In genomic region chr9:32515894-32516686, GRCm38 (mm10) we compare ENCODE assay signal across 9 mouse cellular contexts. TPM values are rescaled to one million over a fixed set of nuclear protein-coding genes. Genes with fewer than 3 reads are reported as not detected.
A peak's percentile ranks its signal among the peaks of the same experiment; 100 is the strongest.
DNase-seq lines count a peak whose midpoint lies in the region; ATAC-seq and TF ChIP-seq lines count a peak whose summit lies in the region.
"Had no signal": no experiment of that assay in that cellular context is flagged by ENCODE, and none has a peak within 500 bp of the region (broad histone marks: within the 10 kb centered on the region; RNA-seq: fewer than 3 reads in every experiment).

No protein-coding gene starts in this region.

- H3K9me3 ChIP-seq in embryonic facial prominence, embryonic 12.5 days = no peaks in the 10 kb centered on the region
- H3K9me3 ChIP-seq in embryonic facial prominence, embryonic 10.5 days = no peaks in the 10 kb centered on the region
- H3K9me3 ChIP-seq in stomach, embryonic 14.5 days (ENCODE audit: control insufficient read depth, low read depth, low read length) = no peaks in the 10 kb centered on the region
- H3K9me3 ChIP-seq in stomach, postnatal 0 days (ENCODE audit: control insufficient read depth, low read length) = no peaks in the 10 kb centered on the region
- H3K9me3 ChIP-seq in megakaryocyte, embryonic 14.5 days = no peaks in the 10 kb centered on the region

- TF ChIP-seq EP300 in stomach, postnatal 0 days (optimal IDR thresholded peaks at IDR 0.05) = no peak

- H3K4me3 ChIP-seq in embryonic facial prominence, embryonic 12.5 days = no peak overlapping the region
- H3K4me3 ChIP-seq in embryonic facial prominence, embryonic 10.5 days = no peak overlapping the region
- H3K4me3 ChIP-seq in stomach, embryonic 14.5 days (ENCODE audit: low read depth, low read length) = no peak overlapping the region
- H3K4me3 ChIP-seq in stomach, postnatal 0 days (ENCODE audit: low read depth, low read length) = no peak overlapping the region
- H3K4me3 ChIP-seq in megakaryocyte, embryonic 14.5 days (replicated peaks) = peak overlapping the region; percentile 73

- no peak for ATAC-seq in embryonic facial prominence, embryonic 12.5 days (ENCODE audit: insufficient number of reproducible peaks, insufficient read depth, low FRiP score, low TSS enrichment)
- ATAC-seq in stomach, embryonic 14.5 days (ENCODE audit: insufficient number of reproducible peaks, insufficient read depth, low FRiP score, low read depth) = no peak
- no peak for ATAC-seq in stomach, postnatal 0 days (ENCODE audit: low FRiP score, low TSS enrichment)
- no peak for ATAC-seq in inflammation-experienced regulatory T-cells, adult 6 months

- no peaks in the 10 kb centered on the region for H3K27me3 ChIP-seq in embryonic facial prominence, embryonic 12.5 days
- no peaks in the 10 kb centered on the region for H3K27me3 ChIP-seq in embryonic facial prominence, embryonic 10.5 days (replicated peaks; ENCODE audit: low read depth, poor library complexity, severe bottlenecking)
- H3K27me3 ChIP-seq in stomach, embryonic 14.5 days (ENCODE audit: control insufficient read depth, insufficient read depth, low read length) = no peaks in the 10 kb centered on the region
- H3K27me3 ChIP-seq in stomach, postnatal 0 days (ENCODE audit: control insufficient read depth, insufficient read depth, low read length) = no peaks in the 10 kb centered on the region
- no peaks in the 10 kb centered on the region for H3K27me3 ChIP-seq in megakaryocyte, embryonic 14.5 days (replicated peaks)

- 0 out of 2 replicates have a peak overlapping the region, but pooled peaks have one; percentile 47 for H3K27ac ChIP-seq in embryonic facial prominence, embryonic 12.5 days
- no peak overlapping the region for H3K27ac ChIP-seq in embryonic facial prominence, embryonic 10.5 days (replicated peaks)
- peak overlapping the region; percentile 27; the same call in 1 of the 2 replicates for H3K27ac ChIP-seq in stomach, embryonic 14.5 days (ENCODE audit: low read length)
- H3K27ac ChIP-seq in stomach, postnatal 0 days (replicated peaks) = no peak overlapping the region

- peaks cover 57% of the 10 kb centered on the region for H3K4me1 ChIP-seq in embryonic facial prominence, embryonic 12.5 days
- H3K4me1 ChIP-seq in embryonic facial prominence, embryonic 10.5 days = peaks cover 77% of the 10 kb centered on the region
- peaks cover 22% of the 10 kb centered on the region for H3K4me1 ChIP-seq in stomach, embryonic 14.5 days (ENCODE audit: control insufficient read depth, insufficient read depth, low read length)
- H3K4me1 ChIP-seq in stomach, postnatal 0 days (replicated peaks; ENCODE audit: control insufficient read depth, insufficient read depth) = peaks cover 2% of the 10 kb centered on the region; the same call in 1 of the 2 replicates
- peaks cover 97% of the 10 kb centered on the region for H3K4me1 ChIP-seq in megakaryocyte, embryonic 14.5 days

- no peak overlapping the region for H3K4me2 ChIP-seq in embryonic facial prominence, embryonic 12.5 days (replicated peaks)
- no peak overlapping the region for H3K4me2 ChIP-seq in stomach, embryonic 14.5 days (replicated peaks; ENCODE audit: low read depth, low read length)
- H3K4me2 ChIP-seq in stomach, postnatal 0 days (replicated peaks; ENCODE audit: low read depth) = no peak overlapping the region

- 72% methylated on average over 10 of the region's 10 CpGs for WGBS in embryonic facial prominence, embryonic 12.5 days
- 81% methylated on average over 10 of the region's 10 CpGs for WGBS in embryonic facial prominence, embryonic 10.5 days
- WGBS in stomach, embryonic 14.5 days = 78% methylated on average over 10 of the region's 10 CpGs
- WGBS in stomach, postnatal 0 days = 74% methylated on average over 10 of the region's 10 CpGs

- no peaks in the 10 kb centered on the region for H3K36me3 ChIP-seq in embryonic facial prominence, embryonic 12.5 days
- H3K36me3 ChIP-seq in embryonic facial prominence, embryonic 10.5 days (replicated peaks) = peaks cover 24% of the 10 kb centered on the region
- H3K36me3 ChIP-seq in stomach, embryonic 14.5 days (ENCODE audit: control insufficient read depth, insufficient read depth, low read length) = no peaks in the 10 kb centered on the region
- H3K36me3 ChIP-seq in stomach, postnatal 0 days (ENCODE audit: control insufficient read depth, insufficient read depth, low read length) = no peaks in the 10 kb centered on the region
- H3K36me3 ChIP-seq in megakaryocyte, embryonic 14.5 days (replicated peaks; ENCODE audit: low read length) = peaks cover 89% of the 10 kb centered on the region

- no peak for TF ChIP-seq CTCF in stomach, postnatal 0 days (IDR thresholded peaks at IDR 0.05; ENCODE audit: low read depth)

- DNase-seq in embryonic facial prominence, embryonic 10.5 days (ENCODE audit: low spot score) = no peak
- DNase-seq in stomach, postnatal 0 days (ENCODE audit: low spot score) = no peak
- DNase-seq in ovary, postnatal 10 days (ENCODE audit: low spot score) = no peak
- no peak for DNase-seq in embryo, embryonic 10.5 days (ENCODE audit: low spot score)
- DNase-seq: midbrain, embryonic 14.5 days had no signal

- H3K9ac ChIP-seq in embryonic facial prominence, embryonic 12.5 days = no peak overlapping the region
- H3K9ac ChIP-seq in stomach, embryonic 14.5 days (replicated peaks; ENCODE audit: low read depth, low read length) = no peak overlapping the region
- no peak overlapping the region for H3K9ac ChIP-seq in stomach, postnatal 0 days (ENCODE audit: low read length)

RNA-seq across cellular contexts. Expression of gene Fli1, which starts 26.6 kb away (rescaled TPM):
- polyA plus RNA-seq in embryonic facial prominence, embryonic 12.5 days (2016; fragmentation: Nextera tagmentation; extraction: Ambion mirVana) = 39.2 and 40.9 TPM in 2 replicates
- 54.8 and 56.7 TPM in 2 replicates for polyA plus RNA-seq in embryonic facial prominence, embryonic 10.5 days (2016; fragmentation: Nextera tagmentation; extraction: Ambion mirVana)
- polyA plus RNA-seq in stomach, embryonic 14.5 days (2014; fragmentation: Nextera tagmentation; extraction: Ambion mirVana) = 11.4 and 11.6 TPM in 2 replicates
- polyA plus RNA-seq in stomach, postnatal 0 days (2015; fragmentation: Nextera tagmentation; extraction: Ambion mirVana) = 4.6 and 4.9 TPM in 2 replicates
- polyA plus RNA-seq in megakaryocyte, embryonic 14.5 days (2012; ENCODE audit: insufficient read depth, low replicate concordance) = 20.8 and 61.7 TPM in 2 replicates
- 100 to 1,000 TPM; 101 to 137 (median 110) TPM for polyA plus RNA-seq in inflammation-experienced regulatory T-cells, adult 6 months (2017; shearing (Covaris generic))

Comparison
In these comparisons a context has a peak if more than half of its experiments do, and no peak if none do; other contexts are left out.
1. H3K27ac ChIP-seq: peak in embryonic facial prominence, embryonic 12.5 days (single experiment) and stomach, embryonic 14.5 days (single experiment); none in embryonic facial prominence, embryonic 10.5 days (single experiment) and stomach, postnatal 0 days (single experiment).